Mouse (Mus musculus) kidney, embryonic 16.5 days (tissue): ENCODE data around the gene Jmjd7. TPM values are rescaled to one million over a fixed set of nuclear protein-coding genes. Genes with fewer than 3 reads are reported as not detected.
A peak's percentile ranks its signal among the peaks of the same experiment; 100 is the strongest.

Experiments used
- ATAC-seq: fragments of 200-750 bp; cut with Nextera tagmentation; 2 replicates; pipeline ENCODE4 v1.8.0; 2017; ENCODE audit warnings: moderate TSS enrichment; ENCODE audit not compliant: low FRiP score, low TSS enrichment
- H3K27ac ChIP-seq: fragments of 300-500 bp; sonication (generic); 2 replicates; pipeline ENCODE4 v1.5.1; 2014; ENCODE audit warnings: low read length
- H3K27me3 ChIP-seq: fragments of 300-500 bp; sonication (generic); 2 replicates; pipeline ENCODE4 v1.6.1; 2014; ENCODE audit warnings: low read length, control low read depth, mixed read lengths; ENCODE audit not compliant: insufficient read depth
- H3K36me3 ChIP-seq: fragments of 300-500 bp; sonication (generic); 2 replicates; pipeline ENCODE4 v1.6.1; 2014; ENCODE audit warnings: low read length, control low read depth, mixed read lengths; ENCODE audit not compliant: insufficient read depth
- H3K4me1 ChIP-seq: fragments of 300-500 bp; sonication (generic); 2 replicates; pipeline ENCODE4 v1.6.1; 2014; ENCODE audit warnings: low read length, control low read depth, mixed read lengths; ENCODE audit not compliant: insufficient read depth
- H3K4me2 ChIP-seq: fragments of 300-500 bp; sonication (generic); replicated peaks from 2 replicates; pipeline ENCODE4 v1.6.1; 2014; ENCODE audit warnings: low read depth, low read length
- H3K4me3 ChIP-seq: fragments of 300-500 bp; sonication (generic); 2 replicates; pipeline ENCODE4 v1.5.1; 2014; ENCODE audit warnings: mild to moderate bottlenecking, low read length
- H3K9ac ChIP-seq: fragments of 300-500 bp; sonication (generic); replicated peaks from 2 replicates; pipeline ENCODE4 v1.6.1; 2014; ENCODE audit warnings: low read length
- H3K9me3 ChIP-seq: fragments of 300-500 bp; sonication (generic); 2 replicates; pipeline ENCODE4 v1.6.1; 2016; ENCODE audit warnings: low read length, control low read depth
- WGBS: fragments of 180-500 bp; shearing (Covaris S2); extraction: QIAGEN DNeasy Blood & Tissue Kit; methylation state at CpG from one replicate; pipeline ENCODE4 v1.1.7; 2014; 5-methylcytosine and 5-hydroxymethylcytosine counted together
- polyA plus RNA-seq: library from polyadenylated mRNA; unstranded; fragments of >200 nt; fragmentation: Nextera tagmentation; extraction: Ambion mirVana; gene quantifications from 2 replicates; pipeline ENCODE4 v1.2.1, GENCODE M21; 2015

The Jmjd7 gene
- polyA plus RNA-seq: 24.7 and 25.2 TPM in 2 replicates

DNA sequence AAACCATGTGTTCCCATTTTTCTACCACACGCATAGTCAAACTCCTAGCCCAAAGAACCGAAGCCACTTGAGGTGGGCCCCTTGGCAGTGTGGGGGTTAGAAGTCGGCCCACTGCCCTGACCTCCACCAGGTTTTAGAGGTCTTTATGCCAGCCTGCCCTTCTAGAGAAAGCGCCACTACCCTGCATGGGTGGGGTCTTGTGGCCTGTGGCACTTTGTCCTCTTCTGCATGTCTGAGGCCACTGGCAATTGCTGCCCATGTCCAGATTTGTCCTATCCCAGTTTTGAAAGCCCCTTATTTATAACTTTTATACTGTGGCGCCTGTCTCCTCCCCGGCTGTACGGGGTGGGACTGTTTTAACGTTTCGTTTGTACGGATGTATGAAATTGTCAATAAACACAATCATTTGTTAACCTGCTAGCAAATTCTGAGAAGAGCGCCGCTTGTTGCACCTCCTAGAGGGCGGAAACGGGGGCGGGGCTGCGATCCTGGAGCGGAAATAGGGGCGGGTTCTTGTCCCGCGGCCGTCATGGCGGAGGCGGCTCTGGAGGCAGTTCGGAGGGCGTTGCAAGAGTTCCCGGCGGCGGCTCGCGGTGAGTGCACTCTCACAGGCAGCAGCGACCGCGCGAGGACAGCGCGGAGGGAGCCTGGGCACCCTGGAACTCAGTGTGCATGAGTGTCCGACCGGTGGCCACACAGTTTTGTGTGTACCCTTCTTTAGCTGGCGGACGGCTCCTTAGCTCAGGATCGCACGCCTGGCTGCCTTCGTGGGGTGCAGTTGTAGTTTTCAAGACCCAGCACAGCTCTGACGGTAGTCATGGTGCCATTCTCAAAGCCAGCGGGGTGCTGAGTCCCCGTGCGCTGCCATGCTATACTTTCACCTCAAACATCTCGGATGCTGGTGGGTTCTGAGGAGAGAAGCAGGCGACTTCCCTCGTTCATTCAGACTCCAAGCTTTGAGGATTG is at the start of gene Jmjd7, which contains the start of gene Gm28042:
Jmjd7 (plus strand) TSS at position 500 of the 966 bp plus-strand sequence.
Gm28042 (plus strand) TSS at position 510 of the 966 bp plus-strand sequence.
- peak; percentile 91 for ATAC-seq

GRCm38 (mm10) chr2:119980343-119980986 is 46.8 kb upstream of the Jmjd7 start:
- Histone ChIP-seq H3K4me2 (no peak overlapping the region), H3K4me1 (no peaks in the 10 kb centered on the region), H3K27me3 (no peaks in the 10 kb centered on the region), H3K9me3 (no peaks in the 10 kb centered on the region), H3K27ac (no peak overlapping the region), H3K4me3 (no peak overlapping the region), H3K9ac (no peak overlapping the region), H3K36me3 (peaks cover 11% of the 10 kb centered on the region)
- ATAC-seq: no peak
- WGBS: 66% methylated on average over 7 of the region's 7 CpGs

More for the DNA sequence above, at the start of gene Jmjd7, which contains the start of gene Gm28042:
- peaks cover 9% of the 10 kb centered on the region for H3K4me1 ChIP-seq
- peak within 1 kb of the TSS; percentile 93 for H3K27ac ChIP-seq
- H3K9ac ChIP-seq: peak within 1 kb of the TSS; percentile 91
- peak within 1 kb of the TSS; percentile 84 for H3K4me3 ChIP-seq
- H3K27me3 ChIP-seq: no peaks in the 10 kb centered on the region
- no peaks in the 10 kb centered on the region for H3K9me3 ChIP-seq
- peak within 1 kb of the TSS; percentile 78 for H3K4me2 ChIP-seq
- peaks cover 36% of the 10 kb centered on the region for H3K36me3 ChIP-seq
- 5% methylated on average over 50 of the region's 50 CpGs for whole genome bisulfite sequencing

DNA sequence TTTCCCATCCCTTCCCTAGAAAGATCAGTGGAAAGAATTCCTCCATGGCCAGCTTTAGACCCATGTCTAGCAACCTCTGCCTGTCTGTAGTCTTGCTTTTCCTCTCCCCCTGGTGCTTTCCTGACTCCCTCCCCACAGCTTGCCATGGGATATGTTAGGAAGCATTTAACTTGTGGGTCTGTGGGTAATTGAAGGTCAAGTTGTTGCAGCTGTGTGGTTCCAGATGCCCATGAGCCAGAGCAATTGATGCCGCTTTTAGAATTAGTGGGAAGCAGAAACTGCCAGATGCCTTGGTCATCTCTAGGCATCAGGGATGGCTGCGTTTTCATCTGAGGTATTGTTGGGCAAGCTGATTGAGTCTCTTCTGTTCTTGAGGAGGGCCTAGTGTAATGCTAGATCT is 45.7 kb upstream of the Jmjd7 start:
- Histone ChIP-seq H3K9ac (no peak overlapping the region), H3K27ac (no peak overlapping the region), H3K4me1 (no peaks in the 10 kb centered on the region), H3K9me3 (no peaks in the 10 kb centered on the region), H3K27me3 (no peaks in the 10 kb centered on the region), H3K4me2 (no peak overlapping the region), H3K4me3 (no peak overlapping the region), H3K36me3 (peaks cover 11% of the 10 kb centered on the region)
- WGBS: 65% methylated on average over 2 of the region's 2 CpGs
- no peak for ATAC-seq

DNA sequence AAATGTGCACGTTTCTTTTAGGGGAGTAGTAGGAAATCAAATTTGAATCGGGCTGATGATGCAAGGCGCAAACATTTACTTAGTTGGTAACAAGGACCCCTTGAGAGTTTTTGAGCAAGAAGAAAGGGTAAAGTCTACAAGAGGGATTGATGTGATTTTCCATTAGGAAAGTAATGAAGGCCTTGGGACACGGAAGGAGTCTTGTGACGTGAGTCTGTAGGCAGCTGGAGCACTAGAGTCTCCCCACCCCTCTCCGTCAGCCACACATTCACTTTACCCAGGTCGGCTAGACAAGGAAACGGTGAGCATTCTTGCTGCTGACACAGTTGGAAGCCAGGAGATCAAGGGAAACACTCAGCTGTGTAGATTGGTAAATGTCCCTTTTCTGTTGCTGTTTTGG is 41.4 kb upstream of the Jmjd7 start:
- no peak overlapping the region for H3K4me3 ChIP-seq
- no peak overlapping the region for H3K27ac ChIP-seq
- H3K9me3 ChIP-seq: no peaks in the 10 kb centered on the region
- H3K9ac ChIP-seq: no peak overlapping the region
- 75% methylated on average over 8 of the region's 8 CpGs for WGBS
- no peak overlapping the region for H3K4me2 ChIP-seq
- no peak for ATAC-seq
- H3K27me3 ChIP-seq: no peaks in the 10 kb centered on the region
- H3K4me1 ChIP-seq: no peaks in the 10 kb centered on the region
- peaks cover 11% of the 10 kb centered on the region for H3K36me3 ChIP-seq

- Histone ChIP-seq H3K9me3 (no peaks in the 10 kb centered on the region), H3K27me3 (no peaks in the 10 kb centered on the region), H3K4me2 (no peak overlapping the region), H3K36me3 (peaks cover 8% of the 10 kb centered on the region), H3K4me3 (no peak overlapping the region), H3K9ac (no peak overlapping the region), H3K4me1 (no peaks in the 10 kb centered on the region), H3K27ac (no peak overlapping the region)
- ATAC-seq: no peak
- 65% methylated on average over 6 of the region's 6 CpGs for WGBS
Measured at GRCm38 (mm10) chr2:119986369-119986768, 40.9 kb upstream of the Jmjd7 start.

DNA sequence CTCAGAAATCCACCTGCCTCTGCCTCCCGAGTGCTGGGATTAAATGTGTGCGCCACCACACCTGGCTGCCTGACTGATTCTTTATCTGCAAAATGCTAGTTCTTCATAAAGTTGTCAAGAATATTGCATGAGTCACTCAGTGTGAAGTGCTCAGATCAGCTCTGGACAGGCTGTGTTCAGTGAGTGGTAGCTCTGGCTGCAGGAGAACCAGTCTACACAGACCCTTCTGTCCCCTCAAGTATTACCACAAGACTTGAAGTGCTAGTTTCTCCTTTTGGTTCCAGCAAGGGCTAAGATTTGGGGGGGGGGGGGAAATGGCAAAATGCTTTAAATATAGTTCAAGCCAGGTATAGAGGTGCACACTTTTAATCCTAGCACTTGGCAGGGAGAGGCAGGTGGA is 39.8 kb upstream of the Jmjd7 start:
- ATAC-seq: no peak
- Histone ChIP-seq H3K27ac (no peak overlapping the region), H3K9ac (no peak overlapping the region), H3K4me3 (no peak overlapping the region), H3K4me2 (no peak overlapping the region), H3K4me1 (no peaks in the 10 kb centered on the region), H3K9me3 (no peaks in the 10 kb centered on the region), H3K36me3 (no peaks in the 10 kb centered on the region; the same call in 1 of the 2 replicates), H3K27me3 (no peaks in the 10 kb centered on the region)
- WGBS: 96% methylated on average over 2 of the region's 2 CpGs

DNA sequence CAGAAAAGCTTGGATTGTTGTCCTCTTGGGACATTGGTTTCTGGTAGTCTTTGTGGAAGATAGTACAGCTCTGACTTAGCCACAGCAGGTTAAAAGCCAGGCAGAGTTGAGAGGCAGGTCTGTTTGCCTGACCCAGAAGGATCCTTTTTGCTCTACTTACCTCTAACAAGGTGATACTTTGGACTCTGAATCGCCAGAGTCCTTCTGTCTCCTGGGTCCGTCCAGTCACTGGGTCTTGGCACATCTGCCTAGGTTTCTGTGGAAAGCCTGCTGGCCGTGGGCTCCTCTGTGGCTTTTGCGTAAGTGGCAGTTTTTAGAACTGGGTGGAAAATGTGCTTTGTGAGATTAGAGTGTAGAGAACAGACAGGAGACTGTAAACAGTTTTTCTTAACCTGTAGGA is 38.3 kb upstream of the Jmjd7 start:
- no peaks in the 10 kb centered on the region for H3K36me3 ChIP-seq
- no peak overlapping the region for H3K9ac ChIP-seq
- H3K9me3 ChIP-seq: no peaks in the 10 kb centered on the region
- WGBS: 93% methylated on average over 4 of the region's 4 CpGs
- no peak overlapping the region for H3K27ac ChIP-seq
- no peak for ATAC-seq
- no peak overlapping the region for H3K4me3 ChIP-seq
- no peaks in the 10 kb centered on the region for H3K27me3 ChIP-seq
- H3K4me1 ChIP-seq: 0 out of 2 replicates have a peak, but pooled peaks cover 2% of the 10 kb centered on the region
- H3K4me2 ChIP-seq: no peak overlapping the region

GRCm38 (mm10) chr2:119990881-119991280 is 36.4 kb upstream of the Jmjd7 start:
- H3K4me2 ChIP-seq: no peak overlapping the region
- H3K36me3 ChIP-seq: no peaks in the 10 kb centered on the region
- H3K27me3 ChIP-seq: no peaks in the 10 kb centered on the region
- no peak for ATAC-seq
- no peak overlapping the region for H3K27ac ChIP-seq
- H3K9me3 ChIP-seq: no peaks in the 10 kb centered on the region
- WGBS: 77% methylated on average over 6 of the region's 6 CpGs
- peaks cover 17% of the 10 kb centered on the region for H3K4me1 ChIP-seq
- H3K4me3 ChIP-seq: no peak overlapping the region
- H3K9ac ChIP-seq: no peak overlapping the region

DNA sequence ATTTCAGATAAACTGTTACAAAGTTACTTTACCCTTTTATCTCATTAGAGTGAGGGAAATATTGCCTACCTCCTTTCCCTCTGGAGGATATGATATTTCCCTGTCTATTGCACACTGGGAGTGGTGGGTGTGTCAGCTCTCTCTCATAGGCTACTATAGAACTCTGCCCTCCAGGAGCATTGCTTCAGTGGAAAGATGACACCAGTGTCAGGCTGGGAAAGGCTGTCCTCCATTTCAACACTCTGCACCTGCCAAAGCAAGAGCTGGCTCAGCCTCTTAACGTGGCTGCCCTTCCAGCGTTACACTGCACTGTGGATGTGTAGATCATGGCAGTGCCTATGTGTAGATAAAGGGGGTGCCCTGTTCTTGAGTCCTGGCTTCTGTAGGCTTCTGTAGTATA is 34.9 kb upstream of the Jmjd7 start:
- H3K4me3 ChIP-seq: no peak overlapping the region
- no peaks in the 10 kb centered on the region for H3K27me3 ChIP-seq
- H3K27ac ChIP-seq: no peak overlapping the region
- no peak overlapping the region for H3K9ac ChIP-seq
- H3K36me3 ChIP-seq: no peaks in the 10 kb centered on the region
- ATAC-seq: no peak
- 66% methylated on average over 2 of the region's 2 CpGs for WGBS
- H3K4me1 ChIP-seq: peaks cover 29% of the 10 kb centered on the region
- no peak overlapping the region for H3K4me2 ChIP-seq
- H3K9me3 ChIP-seq: no peaks in the 10 kb centered on the region
